Mouse (Mus musculus) frontal cortex, postnatal 25 days (tissue): ENCODE measurements at regions not wholly inside any gene's neighbourhood (a gene's known extent, or its start where the extent isn't known, plus 50 kb on each side); places are given as distances from the start of the nearest gene placed in this dataset.

Source experiments
- DNase-seq, 2 experiments: peaks; one replicate each; pipeline ENCODE4 v3.0.0; 2022; ENCODE audit warnings: low spot score in 2 of 2

GRCm38 (mm10) chr10:37716946-37717345, 578.2 kb upstream of the Marcks start:
- DNase-seq = no peak

GRCm38 (mm10) chr10:37711459-37711858, 572.7 kb upstream of the Marcks start:
- DNase-seq = no peak

- no peak for DNase-seq
Measured at GRCm38 (mm10) chr10:37694041-37694690, 555.4 kb upstream of the Marcks start.

- no peak for DNase-seq
Measured at GRCm38 (mm10) chr10:37692851-37693250, 554.1 kb upstream of the Marcks start.

- no peak for DNase-seq
Measured at GRCm38 (mm10) chr10:37691939-37692338, 553.2 kb upstream of the Marcks start.

- DNase-seq = no peak
Measured at GRCm38 (mm10) chr10:37683101-37683500, 544.4 kb upstream of the Marcks start.

- DNase-seq = no peak
Measured at GRCm38 (mm10) chr10:37680601-37681000, 541.9 kb upstream of the Marcks start.

- no peak for DNase-seq
Measured at GRCm38 (mm10) chr10:37677826-37678225, 539.1 kb upstream of the Marcks start.

- no peak for DNase-seq
Measured at GRCm38 (mm10) chr10:37668827-37669226, 530.1 kb upstream of the Marcks start.

GRCm38 (mm10) chr10:37667031-37667745, 528.5 kb upstream of the Marcks start:
- DNase-seq = no peak

- DNase-seq = no peak
Measured at GRCm38 (mm10) chr10:37666535-37666934, 527.8 kb upstream of the Marcks start.

- no peak for DNase-seq
Measured at GRCm38 (mm10) chr10:37637001-37637562, 498.4 kb upstream of the Marcks start.

GRCm38 (mm10) chr10:37636421-37636820, 497.7 kb upstream of the Marcks start:
- DNase-seq = no peak

- DNase-seq = no peak
Measured at GRCm38 (mm10) chr10:37630403-37630802, 491.7 kb upstream of the Marcks start.

- no peak for DNase-seq
Measured at GRCm38 (mm10) chr10:37627900-37628299, 489.2 kb upstream of the Marcks start.

- DNase-seq = no peak
Measured at GRCm38 (mm10) chr10:37626758-37627201, 488.1 kb upstream of the Marcks start.

GRCm38 (mm10) chr10:37625972-37626757, 487.4 kb upstream of the Marcks start:
- DNase-seq = no peak

GRCm38 (mm10) chr10:37623041-37623440, 484.3 kb upstream of the Marcks start:
- no peak for DNase-seq

- DNase-seq = no peak
Measured at GRCm38 (mm10) chr10:37618606-37619005, 479.9 kb upstream of the Marcks start.

GRCm38 (mm10) chr10:37617708-37618300, 479.1 kb upstream of the Marcks start:
- no peak for DNase-seq

- DNase-seq = no peak
Measured at GRCm38 (mm10) chr10:37615926-37616691, 477.4 kb upstream of the Marcks start.
